Mouse (Mus musculus): ENCODE measurements around the gene Rnf227. TPM values are rescaled to one million over a fixed set of nuclear protein-coding genes. Genes with fewer than 3 reads are reported as not detected.
"Not testable (repeated sequence)": the region's sequence is repeated elsewhere in the genome, so short reads cannot be mapped to it uniquely, and the experiment has no call there.

Rnf227 gene
- polyA plus RNA-seq, 1 experiment from 2014 or later, result 257 TPM

DNA sequence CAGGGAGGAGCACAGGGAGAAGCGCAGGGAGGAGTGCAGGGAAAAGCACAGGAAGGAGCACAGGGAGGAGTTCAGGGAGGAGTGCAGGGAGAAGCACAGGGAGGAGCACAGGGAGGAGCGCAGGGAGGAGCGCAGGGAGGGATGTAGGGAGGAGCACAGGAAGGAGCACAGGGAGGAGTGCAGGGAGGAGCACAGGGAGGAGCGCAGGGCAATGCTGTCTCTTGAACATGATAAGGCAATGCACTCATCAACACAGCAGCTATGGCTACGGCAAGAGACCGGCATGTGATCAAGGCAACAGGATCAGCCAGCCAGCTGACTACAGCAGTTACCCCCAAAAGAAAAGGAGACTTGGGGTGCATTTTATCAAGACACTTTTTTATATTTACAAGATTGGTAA is 23.9 kb upstream of the Rnf227 start:
- H3K36me3 ChIP-seq (ENCODE audit: control insufficient read depth, insufficient read depth, low read length), result peaks cover 5% of the 10 kb centered on the region; the same call in 1 of the 2 replicates
- H3K4me2 ChIP-seq (ENCODE audit: low read length), result no peak overlapping the region
- WGBS, result 98% methylated on average over 6 of the region's 6 CpGs
- H3K4me3 ChIP-seq (ENCODE audit: low read length), result no peak overlapping the region
- H3K9me3 ChIP-seq (ENCODE audit: control insufficient read depth, low read length), result no peaks in the 10 kb centered on the region
- no peak overlapping the region for H3K9ac ChIP-seq (ENCODE audit: low read depth, low read length)
- H3K4me1 ChIP-seq (ENCODE audit: control insufficient read depth, insufficient read depth, low read depth, low read length), result peaks cover 5% of the 10 kb centered on the region
- no peak overlapping the region for H3K27ac ChIP-seq (ENCODE audit: low read depth, low read length)
- no peaks in the 10 kb centered on the region for H3K27me3 ChIP-seq (replicated peaks; ENCODE audit: control insufficient read depth, insufficient read depth, low read length)
- no peak for ATAC-seq

DNA sequence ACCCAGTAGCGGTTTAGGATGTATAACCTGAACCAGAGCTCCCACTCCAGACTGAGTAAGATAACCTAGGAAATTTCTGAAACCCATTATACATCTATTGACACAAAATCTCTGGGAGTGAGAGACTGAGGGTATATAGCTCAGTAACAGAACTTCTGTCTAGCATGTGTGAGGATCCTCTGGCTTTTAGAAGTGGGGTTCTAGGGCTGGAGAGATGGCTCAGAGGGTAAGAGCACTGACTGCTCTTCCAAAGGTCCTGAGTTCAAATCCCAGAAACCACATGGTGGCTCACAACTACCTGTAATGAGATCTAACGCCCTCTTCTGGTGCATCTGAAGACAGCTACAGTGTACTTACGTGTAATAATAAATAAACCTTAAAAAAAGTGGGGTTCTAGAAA is 22.3 kb upstream of the Rnf227 start:
- not testable (repeated sequence) for H3K9me3 ChIP-seq (ENCODE audit: control insufficient read depth, low read length); H3K36me3 ChIP-seq (ENCODE audit: control insufficient read depth, insufficient read depth, low read length)
- WGBS, result 88% methylated on average over 3 of the region's 3 CpGs

DNA sequence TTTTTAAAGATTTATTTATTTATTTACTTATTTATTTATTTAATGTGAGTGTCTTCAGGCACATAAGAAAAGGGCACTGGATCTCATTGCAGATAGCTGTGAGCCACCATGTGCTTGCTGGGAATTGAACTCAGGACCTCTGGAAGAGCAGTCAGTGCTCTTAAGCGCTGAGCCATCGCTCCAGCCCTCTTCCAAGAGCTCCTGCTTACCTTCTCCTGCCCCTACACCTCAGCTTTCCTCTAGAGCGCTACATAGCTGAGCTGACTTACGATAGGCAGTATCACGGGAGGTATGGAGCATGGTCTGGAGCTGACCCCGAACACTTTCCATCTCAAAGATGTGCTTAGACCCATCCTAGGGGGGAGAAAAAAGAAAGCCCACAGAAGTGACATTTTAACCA is 18.7 kb upstream of the Rnf227 start:
- no peak overlapping the region for H3K9ac ChIP-seq (ENCODE audit: low read depth, low read length)
- WGBS, result 88% methylated on average over 6 of the region's 6 CpGs

More for the DNA sequence above, 22.3 kb upstream of the Rnf227 start:
- not testable (repeated sequence) for H3K27ac ChIP-seq (ENCODE audit: low read depth, low read length); H3K4me2 ChIP-seq (ENCODE audit: low read length); H3K4me3 ChIP-seq (ENCODE audit: low read length); H3K27me3 ChIP-seq (replicated peaks; ENCODE audit: control insufficient read depth, insufficient read depth, low read length); ATAC-seq; H3K9ac ChIP-seq (ENCODE audit: low read depth, low read length)
- peaks cover 18% of the 10 kb centered on the region for H3K4me1 ChIP-seq (ENCODE audit: control insufficient read depth, insufficient read depth, low read depth, low read length)

DNA sequence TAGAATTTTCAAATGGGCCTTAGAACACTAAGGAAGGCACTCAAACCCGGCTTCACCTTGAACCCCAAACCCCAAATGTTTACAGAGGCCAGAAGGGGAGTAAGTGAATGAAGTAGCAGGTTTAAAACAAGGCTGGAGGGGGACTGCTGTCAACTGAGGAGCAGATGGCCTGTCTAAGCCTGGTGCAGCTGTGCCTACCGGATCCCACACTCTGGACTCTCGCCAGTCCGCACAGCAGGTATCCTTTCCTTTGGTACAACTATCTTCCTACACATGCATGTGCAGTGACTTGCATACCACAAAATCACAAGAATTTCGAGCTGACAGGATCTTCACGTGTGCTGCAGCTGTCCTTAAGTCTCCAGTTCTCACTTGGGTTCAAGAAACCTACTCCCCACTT is 18.3 kb upstream of the Rnf227 start:
- 47% methylated on average over 6 of the region's 6 CpGs for WGBS
- H3K27ac ChIP-seq (ENCODE audit: low read depth, low read length), result no peak overlapping the region

More for the DNA sequence above, 18.7 kb upstream of the Rnf227 start:
- H3K27me3 ChIP-seq (replicated peaks; ENCODE audit: control insufficient read depth, insufficient read depth, low read length), result no peaks in the 10 kb centered on the region
- ATAC-seq, result no peak
- H3K4me1 ChIP-seq (ENCODE audit: control insufficient read depth, insufficient read depth, low read depth, low read length), result peaks cover 31% of the 10 kb centered on the region
- H3K27ac ChIP-seq (ENCODE audit: low read depth, low read length), result no peak overlapping the region
- peak overlapping the region; percentile 75; the same call in 1 of the 2 replicates for H3K4me2 ChIP-seq (ENCODE audit: low read length)
- H3K9me3 ChIP-seq (ENCODE audit: control insufficient read depth, low read length), result no peaks in the 10 kb centered on the region
- peaks cover 5% of the 10 kb centered on the region; the same call in 1 of the 2 replicates for H3K36me3 ChIP-seq (ENCODE audit: control insufficient read depth, insufficient read depth, low read length)
- no peak overlapping the region for H3K4me3 ChIP-seq (ENCODE audit: low read length)

DNA sequence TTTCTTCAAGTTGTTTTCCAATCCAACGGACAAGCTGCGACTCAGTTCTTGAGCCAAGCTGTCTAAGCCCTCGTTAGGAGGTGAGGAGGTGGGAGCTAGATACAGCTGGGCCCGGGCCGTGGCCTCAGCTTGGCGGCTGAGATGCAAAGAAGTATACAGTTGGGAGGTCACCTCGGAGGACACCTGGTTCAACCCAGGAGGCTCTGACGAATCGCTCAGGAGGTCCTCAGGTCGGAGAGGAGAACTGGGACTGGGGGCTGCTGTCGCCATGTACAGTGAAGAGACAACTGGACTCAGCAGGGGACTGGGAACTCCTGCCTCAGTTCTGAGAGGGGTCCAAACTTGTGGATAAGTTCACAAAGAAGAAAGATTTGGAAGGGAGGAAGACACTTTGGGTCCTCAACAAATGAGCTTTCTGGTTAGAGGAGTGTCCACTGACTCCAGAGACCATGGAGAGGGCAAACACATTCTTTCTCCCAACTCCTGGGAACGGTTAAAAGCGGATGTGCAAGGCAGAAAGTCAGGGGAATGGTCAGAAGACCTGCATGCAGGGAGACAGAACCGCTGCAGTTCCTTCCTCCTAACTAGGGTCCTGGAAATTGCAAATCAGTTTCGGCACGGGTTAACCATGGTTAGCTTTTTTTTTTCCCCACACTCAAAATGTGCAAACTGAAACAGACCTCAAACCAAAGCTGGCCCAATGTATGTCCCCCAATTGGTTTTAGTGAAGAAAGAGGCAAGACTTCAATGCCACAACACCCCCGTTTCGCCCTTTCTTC is 17.4 kb upstream of the Rnf227 start:
- Histone ChIP-seq H3K36me3 (ENCODE audit: control insufficient read depth, insufficient read depth, low read length) (0 out of 2 replicates have a peak, but pooled peaks cover 2% of the 10 kb centered on the region), H3K9me3 (ENCODE audit: control insufficient read depth, low read length) (no peaks in the 10 kb centered on the region), H3K27ac (ENCODE audit: low read depth, low read length) (peak overlapping the region; percentile 89), H3K4me2 (ENCODE audit: low read length) (peak overlapping the region; percentile 75), H3K4me1 (ENCODE audit: control insufficient read depth, insufficient read depth, low read depth, low read length) (peaks cover 37% of the 10 kb centered on the region), H3K9ac (ENCODE audit: low read depth, low read length) (peak overlapping the region; percentile 81), H3K4me3 (ENCODE audit: low read length) (peak overlapping the region; percentile 63), H3K27me3 (replicated peaks; ENCODE audit: control insufficient read depth, insufficient read depth, low read length) (no peaks in the 10 kb centered on the region)
- no peak for ATAC-seq
- 17% methylated on average over 18 of the region's 18 CpGs for WGBS

More for the DNA sequence above, 18.3 kb upstream of the Rnf227 start:
- Histone ChIP-seq H3K4me1 (ENCODE audit: control insufficient read depth, insufficient read depth, low read depth, low read length) (peaks cover 36% of the 10 kb centered on the region), H3K4me3 (ENCODE audit: low read length) (no peak overlapping the region), H3K27me3 (replicated peaks; ENCODE audit: control insufficient read depth, insufficient read depth, low read length) (no peaks in the 10 kb centered on the region), H3K9me3 (ENCODE audit: control insufficient read depth, low read length) (no peaks in the 10 kb centered on the region), H3K9ac (ENCODE audit: low read depth, low read length) (no peak overlapping the region), H3K36me3 (ENCODE audit: control insufficient read depth, insufficient read depth, low read length) (peaks cover 5% of the 10 kb centered on the region; the same call in 1 of the 2 replicates), H3K4me2 (ENCODE audit: low read length) (peak overlapping the region; percentile 75)
- ATAC-seq, result no peak

DNA sequence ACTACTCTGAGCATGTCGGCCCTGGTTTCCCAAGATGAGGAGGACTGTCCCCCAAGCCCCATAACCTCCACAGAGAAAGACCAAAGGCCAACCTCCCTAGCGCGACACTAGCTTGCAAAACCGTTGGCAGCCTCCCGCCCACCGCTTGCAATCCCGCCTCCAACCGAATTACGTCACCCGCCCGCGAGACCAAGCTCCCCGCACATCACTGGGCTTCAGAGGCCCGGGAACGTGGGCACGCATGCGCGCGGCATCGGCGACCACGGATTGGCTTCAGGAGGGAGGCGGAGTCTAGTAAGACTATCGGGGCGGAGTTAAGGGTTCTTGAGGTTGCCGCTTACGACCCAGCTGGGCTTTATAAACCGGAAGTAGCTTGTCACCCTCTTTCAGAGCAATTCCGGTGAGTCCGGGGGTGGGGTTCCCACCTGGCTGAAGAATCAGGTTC is 16.6 kb upstream of the Rnf227 start, which contains the start of the genes Cntrob and Trappc1:
Gene Cntrob, minus strand, starts transcription at position 109 of the 445 bp plus-strand sequence.
Gene Trappc1, plus strand, starts transcription at position 314 of the 445 bp plus-strand sequence.
- H3K4me1 ChIP-seq (ENCODE audit: control insufficient read depth, insufficient read depth, low read depth, low read length), result peaks cover 37% of the 10 kb centered on the region
- H3K4me2 ChIP-seq (ENCODE audit: low read length), result peak within 1 kb of the TSS; percentile 94
- under 1% methylated on average over 30 of the region's 30 CpGs for WGBS
- ATAC-seq, result peak; percentile 97
- H3K9ac ChIP-seq (ENCODE audit: low read depth, low read length), result peak within 1 kb of the TSS; percentile 81
- no peaks in the 10 kb centered on the region for H3K27me3 ChIP-seq (replicated peaks; ENCODE audit: control insufficient read depth, insufficient read depth, low read length)
- no peaks in the 10 kb centered on the region for H3K9me3 ChIP-seq (ENCODE audit: control insufficient read depth, low read length)
- 0 out of 2 replicates have a peak, but pooled peaks cover 2% of the 10 kb centered on the region for H3K36me3 ChIP-seq (ENCODE audit: control insufficient read depth, insufficient read depth, low read length)
- H3K4me3 ChIP-seq (ENCODE audit: low read length), result peak within 1 kb of the TSS; percentile 63
- H3K27ac ChIP-seq (ENCODE audit: low read depth, low read length), result peak within 1 kb of the TSS; percentile 89

DNA sequence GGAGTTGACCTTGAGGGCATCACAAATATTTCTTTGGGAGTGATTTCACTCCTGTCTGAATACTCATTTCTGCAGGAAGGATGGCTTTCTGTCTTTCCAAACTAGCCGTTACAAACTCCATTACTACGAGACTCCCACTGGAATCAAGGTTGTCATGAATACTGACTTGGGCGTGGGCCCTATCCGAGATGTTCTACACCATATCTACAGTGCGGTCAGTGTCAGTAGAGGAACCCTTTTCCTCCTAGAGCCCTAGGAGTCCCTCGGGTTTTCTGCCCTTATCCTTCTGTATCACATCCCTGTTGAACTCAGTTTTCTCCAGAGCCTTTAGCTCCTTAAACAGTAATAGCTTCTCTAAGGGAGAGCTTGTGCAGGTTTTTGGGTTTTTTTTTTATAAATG is 15.5 kb upstream of the Rnf227 start:
- Histone ChIP-seq H3K4me2 (ENCODE audit: low read length) (peak overlapping the region; percentile 94), H3K4me1 (ENCODE audit: control insufficient read depth, insufficient read depth, low read depth, low read length) (peaks cover 37% of the 10 kb centered on the region), H3K27ac (ENCODE audit: low read depth, low read length) (no peak overlapping the region), H3K9me3 (ENCODE audit: control insufficient read depth, low read length) (no peaks in the 10 kb centered on the region), H3K9ac (ENCODE audit: low read depth, low read length) (peak overlapping the region; percentile 69; the same call in 1 of the 2 replicates), H3K4me3 (ENCODE audit: low read length) (peak overlapping the region; percentile 63), H3K27me3 (replicated peaks; ENCODE audit: control insufficient read depth, insufficient read depth, low read length) (no peaks in the 10 kb centered on the region), H3K36me3 (ENCODE audit: control insufficient read depth, insufficient read depth, low read length) (no peaks in the 10 kb centered on the region)
- 82% methylated on average over 6 of the region's 6 CpGs for WGBS
- no peak for ATAC-seq

DNA sequence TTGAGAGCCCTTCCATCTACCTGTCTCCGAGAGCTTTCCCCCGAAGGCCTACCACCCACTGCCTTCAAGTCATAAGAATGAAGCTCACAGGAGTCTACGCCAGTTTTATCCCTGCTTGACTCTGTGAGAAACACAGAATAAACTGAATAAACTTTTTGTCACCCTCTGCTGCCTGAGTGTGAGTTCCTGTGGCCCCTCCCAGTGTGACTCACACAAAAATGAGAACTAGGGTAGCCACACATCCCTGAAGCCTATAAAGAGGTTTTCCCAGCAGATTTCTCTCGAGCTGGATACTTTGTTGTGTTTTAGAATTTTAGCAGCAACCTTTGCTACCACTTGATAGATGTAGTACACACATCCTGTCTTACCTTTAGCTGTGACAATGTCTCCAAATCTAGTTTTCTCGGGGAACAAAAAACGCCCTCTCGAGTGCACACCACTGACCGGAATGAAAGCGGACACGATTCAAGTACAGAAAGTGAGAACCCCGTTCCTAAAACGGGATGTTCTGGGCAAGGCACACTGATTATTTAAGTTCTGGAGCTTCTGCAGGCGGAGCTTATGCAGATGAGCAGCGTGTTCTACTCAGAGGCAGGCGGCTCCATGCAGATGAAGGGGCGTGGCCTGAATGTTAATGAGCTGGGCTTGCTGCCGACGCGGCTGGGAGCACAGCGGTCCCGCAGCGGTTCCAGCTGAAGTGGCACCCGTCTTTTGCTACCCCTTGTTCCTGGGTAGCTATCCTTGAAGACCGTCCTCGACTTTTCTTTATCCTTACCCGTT is 14.4 kb upstream of the Rnf227 start, which contains the start of gene Kcnab3:
Gene Kcnab3, plus strand, starts transcription at position 631 of the 780 bp plus-strand sequence.
- no peaks in the 10 kb centered on the region for H3K27me3 ChIP-seq (replicated peaks; ENCODE audit: control insufficient read depth, insufficient read depth, low read length)
- WGBS, result 11% methylated on average over 26 of the region's 26 CpGs
- peak within 1 kb of the TSS; percentile 95 for H3K4me2 ChIP-seq (ENCODE audit: low read length)
- no peaks in the 10 kb centered on the region for H3K36me3 ChIP-seq (ENCODE audit: control insufficient read depth, insufficient read depth, low read length)
- H3K9me3 ChIP-seq (ENCODE audit: control insufficient read depth, low read length), result no peaks in the 10 kb centered on the region
- ATAC-seq, result peak; percentile 57
- 0 out of 2 replicates have a peak within 1 kb of the TSS, but pooled peaks have one; percentile 36 for H3K27ac ChIP-seq (ENCODE audit: low read depth, low read length)
- H3K4me1 ChIP-seq (ENCODE audit: control insufficient read depth, insufficient read depth, low read depth, low read length), result peaks cover 37% of the 10 kb centered on the region
- peak within 1 kb of the TSS; percentile 76 for H3K9ac ChIP-seq (ENCODE audit: low read depth, low read length)
- H3K4me3 ChIP-seq (ENCODE audit: low read length), result peak within 1 kb of the TSS; percentile 50
